Mouse (Mus musculus) heart, adult 9 months (tissue): ENCODE measurements around the gene Radil.
A peak's percentile ranks its signal among the peaks of the same experiment; 100 is the strongest.

ENCODE experiments used
- DNase-seq, 2 experiments: peaks; one replicate each; pipeline ENCODE4 v3.0.0; 2022; ENCODE audit warnings: low spot score in 2 of 2

Radil gene

GRCm38 (mm10) chr5:142486654-142487053 lies 64.2 kb downstream of the Radil start:
- DNase-seq = no peak

- DNase-seq = no peak
These were observed 67.3 kb downstream of the Radil start for GRCm38 (mm10) chr5:142483581-142483980.

- no peak for DNase-seq
These were observed 68.4 kb downstream of the Radil start for GRCm38 (mm10) chr5:142482512-142482911.

- peak; percentile 60 to 79 for DNase-seq
These were observed 72.0 kb downstream of the Radil start for GRCm38 (mm10) chr5:142478829-142479435.

- DNase-seq = no peak
These were observed 72.9 kb downstream of the Radil start for GRCm38 (mm10) chr5:142477866-142478615.

GRCm38 (mm10) chr5:142477346-142477745 lies 73.6 kb downstream of the Radil start:
- DNase-seq = no peak

GRCm38 (mm10) chr5:142475669-142476068 lies 75.2 kb downstream of the Radil start:
- DNase-seq = no peak

- DNase-seq = no peak
These were observed 77.2 kb downstream of the Radil start for GRCm38 (mm10) chr5:142473696-142474095.

- DNase-seq = peak in 1 of 2 experiments; percentile 31
These were observed 81.1 kb downstream of the Radil start for GRCm38 (mm10) chr5:142469796-142470195.

- no peak for DNase-seq
These were observed 82.5 kb downstream of the Radil start for GRCm38 (mm10) chr5:142468375-142468774.

- DNase-seq = peak; percentile 94
These were observed 87.1 kb downstream of the Radil start, which contains the start of gene Ap5z1 for GRCm38 (mm10) chr5:142463461-142464454. TSS of gene Ap5z1 (plus strand) at chr5:142463944.

GRCm38 (mm10) chr5:142463011-142463410 lies 87.9 kb downstream of the Radil start:
- DNase-seq = no peak

GRCm38 (mm10) chr5:142462641-142462948 lies 88.3 kb downstream of the Radil start:
- no peak for DNase-seq

- no peak for DNase-seq
These were observed 88.8 kb downstream of the Radil start for GRCm38 (mm10) chr5:142461942-142462640.

- DNase-seq = no peak
These were observed 91.1 kb downstream of the Radil start for GRCm38 (mm10) chr5:142459834-142460233.

GRCm38 (mm10) chr5:142458791-142459557 lies 91.9 kb downstream of the Radil start:
- DNase-seq = no peak

GRCm38 (mm10) chr5:142457345-142457744 lies 93.6 kb downstream of the Radil start:
- no peak for DNase-seq

- no peak for DNase-seq
These were observed 94.6 kb downstream of the Radil start for GRCm38 (mm10) chr5:142456318-142456717.

- DNase-seq = no peak
These were observed 97.2 kb downstream of the Radil start for GRCm38 (mm10) chr5:142453742-142454141.

GRCm38 (mm10) chr5:142451759-142452158 lies 99.1 kb downstream of the Radil start:
- no peak for DNase-seq

- DNase-seq = no peak
These were observed 100.1 kb downstream of the Radil start for GRCm38 (mm10) chr5:142450846-142451245.
